Mouse (Mus musculus): ENCODE data around the gene Cmtm2a. TPM values are rescaled to one million over a fixed set of nuclear protein-coding genes. Genes with fewer than 3 reads are reported as not detected.
"Not testable (repeated sequence)": the region's sequence is repeated elsewhere in the genome, so short reads cannot be mapped to it uniquely, and the experiment has no call there.

Gene Cmtm2a
- 4.7 TPM in 1 of 3 replicates, not detected in the others for total RNA-seq (2017)

DNA sequence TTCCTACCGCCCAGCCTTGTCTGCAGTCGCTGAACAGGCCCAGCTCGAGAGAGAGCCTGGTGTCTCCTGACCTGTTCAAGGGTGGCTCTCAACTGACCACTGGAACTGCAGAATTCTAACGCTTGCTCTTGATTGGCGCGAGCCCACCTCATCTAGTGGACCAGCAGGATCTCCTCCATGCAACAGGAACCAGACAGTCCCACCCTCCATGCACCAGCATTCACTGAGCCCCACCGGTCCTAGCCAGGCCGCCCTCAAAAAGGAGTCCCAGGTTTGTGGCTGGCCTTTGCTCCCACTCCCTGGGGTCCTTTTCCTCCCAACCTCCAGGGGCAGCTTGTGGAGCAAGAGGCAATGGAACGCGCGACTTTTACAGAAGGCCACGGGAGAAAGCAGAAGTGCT, at the start of gene Cmtm2a:
TSS of gene Cmtm2a (minus strand) at position 101 of the 400 bp plus-strand sequence.
- not testable (repeated sequence) for ATAC-seq (replicated peaks; ENCODE audit: insufficient number of reproducible peaks, low FRiP score, low TSS enrichment, poor library complexity, severe bottlenecking)

DNA sequence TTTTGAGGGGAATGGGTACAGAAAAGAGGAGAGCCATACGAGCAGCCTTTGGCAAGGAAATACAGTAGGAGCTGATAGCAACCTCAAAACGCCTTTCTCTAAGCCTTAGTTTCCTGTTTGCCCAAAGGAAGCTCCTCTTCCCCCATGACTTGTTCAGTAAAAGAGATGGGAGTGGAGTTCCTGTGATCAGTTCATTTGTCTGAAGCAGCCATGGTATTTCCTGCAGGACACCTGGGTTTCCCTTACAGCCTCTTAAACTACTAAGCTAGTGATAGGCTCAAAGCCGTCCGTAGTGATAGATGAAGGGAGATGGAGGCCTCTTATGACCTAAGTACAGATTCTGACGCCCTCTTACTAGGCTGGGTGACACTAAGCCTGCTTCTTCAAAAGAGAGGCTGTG, 49.4 kb upstream of the Cmtm2a start:
- ATAC-seq (replicated peaks; ENCODE audit: insufficient number of reproducible peaks, low FRiP score, low TSS enrichment, poor library complexity, severe bottlenecking) = no peak

DNA sequence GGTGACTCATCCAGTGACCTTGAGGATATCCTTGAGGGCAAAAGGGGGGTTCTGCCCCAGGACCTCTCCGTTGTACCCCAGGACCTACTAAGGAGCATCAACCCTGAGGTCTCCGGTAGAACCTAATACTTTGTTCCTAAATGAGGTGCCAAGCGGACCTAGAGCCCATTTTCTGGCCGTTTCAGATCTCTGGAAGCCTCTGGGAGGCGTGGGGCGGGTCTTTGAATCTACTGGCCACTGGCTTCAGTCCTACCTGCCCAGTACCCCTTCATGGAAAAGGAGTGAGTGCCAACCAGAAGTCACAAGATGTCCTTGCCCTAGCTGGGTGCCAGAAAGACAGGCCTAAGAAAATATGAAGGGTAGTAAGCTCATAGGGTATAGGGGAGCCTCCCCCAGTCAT, 48.7 kb upstream of the Cmtm2a start:
- no peak for ATAC-seq (replicated peaks; ENCODE audit: insufficient number of reproducible peaks, low FRiP score, low TSS enrichment, poor library complexity, severe bottlenecking)

DNA sequence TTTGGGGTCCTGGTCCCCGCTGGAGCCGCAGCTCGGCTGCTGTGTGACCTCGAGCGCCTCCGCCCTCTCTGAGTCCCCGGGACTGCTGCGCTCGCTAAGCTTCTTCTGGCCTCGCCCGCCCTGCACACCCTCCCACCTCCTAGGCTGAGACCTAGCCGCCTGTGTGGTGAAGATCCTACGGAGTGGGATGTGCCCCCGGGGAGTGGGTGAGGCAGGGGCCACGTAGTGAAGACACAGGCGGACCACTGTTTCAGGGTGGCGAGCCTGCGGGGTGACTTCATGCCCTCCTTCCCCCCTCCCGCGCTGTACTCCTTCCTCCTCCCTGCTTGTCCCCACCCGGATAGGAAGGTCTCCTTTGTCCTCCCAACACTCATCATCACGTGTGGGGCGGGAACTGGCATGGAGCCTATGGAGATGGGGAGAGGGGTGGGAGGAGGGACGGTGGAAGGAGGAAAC, 48.2 kb upstream of the Cmtm2a start:
- ATAC-seq (replicated peaks; ENCODE audit: insufficient number of reproducible peaks, low FRiP score, low TSS enrichment, poor library complexity, severe bottlenecking) = peak; percentile 24; the same call in 1 of the 2 replicates

DNA sequence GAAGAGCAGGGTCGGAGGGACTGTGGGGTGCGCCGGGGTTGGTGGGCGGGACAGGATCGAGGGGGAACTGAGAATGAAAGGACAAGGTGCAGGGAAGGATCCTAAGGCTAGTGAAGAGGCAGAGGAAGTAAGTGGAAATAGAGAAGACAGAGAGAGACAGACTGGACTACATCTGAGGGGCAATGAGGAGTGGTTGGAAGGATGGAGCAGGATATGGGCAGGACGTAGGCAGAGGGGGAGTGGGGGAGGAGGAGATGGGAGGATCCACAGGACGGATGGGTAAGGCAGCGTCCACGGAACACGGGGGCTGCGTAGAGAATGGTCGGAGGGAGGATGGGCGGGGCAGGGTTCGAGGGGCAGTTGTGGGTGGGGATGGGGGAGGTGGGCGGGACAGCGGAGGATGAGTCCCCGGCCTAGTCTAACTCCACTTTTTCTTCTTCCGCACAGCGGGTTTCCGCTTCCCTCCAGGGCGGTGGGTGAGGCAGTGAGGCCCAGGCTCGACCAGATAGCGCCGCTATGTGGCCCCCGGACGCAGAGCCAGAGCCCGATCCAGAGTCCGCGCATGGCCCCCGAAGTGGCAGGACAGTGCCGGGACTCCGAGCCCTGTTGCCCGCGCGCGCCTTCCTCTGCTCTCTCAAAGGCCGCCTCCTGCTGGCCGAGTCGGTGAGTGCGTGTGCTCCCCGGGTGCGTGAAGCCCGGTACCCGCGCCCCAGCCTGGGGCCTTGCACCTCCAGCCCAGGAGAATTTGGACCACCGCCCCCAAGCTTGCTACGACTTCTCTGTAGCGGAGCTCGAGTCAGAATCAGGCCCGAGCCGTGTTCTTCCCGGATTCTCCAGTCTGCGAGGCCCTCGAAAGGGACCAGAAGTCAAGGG, 47.5 kb upstream of the Cmtm2a start:
- peak; percentile 65 for ATAC-seq (replicated peaks; ENCODE audit: insufficient number of reproducible peaks, low FRiP score, low TSS enrichment, poor library complexity, severe bottlenecking)

DNA sequence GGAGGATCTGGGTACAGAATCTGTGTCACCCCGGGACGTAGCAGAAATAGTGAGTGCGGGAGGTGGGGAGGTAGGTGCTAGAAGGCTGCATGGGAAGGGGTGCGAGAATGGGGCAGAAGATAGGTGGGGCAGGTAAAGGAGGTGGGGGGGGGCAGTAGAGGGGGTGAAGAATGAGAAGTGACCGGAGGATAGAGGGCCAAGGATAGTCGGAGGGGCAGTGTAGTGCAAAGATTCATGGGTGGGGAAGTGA, 46.9 kb upstream of the Cmtm2a start:
- ATAC-seq (replicated peaks; ENCODE audit: insufficient number of reproducible peaks, low FRiP score, low TSS enrichment, poor library complexity, severe bottlenecking) = no peak

DNA sequence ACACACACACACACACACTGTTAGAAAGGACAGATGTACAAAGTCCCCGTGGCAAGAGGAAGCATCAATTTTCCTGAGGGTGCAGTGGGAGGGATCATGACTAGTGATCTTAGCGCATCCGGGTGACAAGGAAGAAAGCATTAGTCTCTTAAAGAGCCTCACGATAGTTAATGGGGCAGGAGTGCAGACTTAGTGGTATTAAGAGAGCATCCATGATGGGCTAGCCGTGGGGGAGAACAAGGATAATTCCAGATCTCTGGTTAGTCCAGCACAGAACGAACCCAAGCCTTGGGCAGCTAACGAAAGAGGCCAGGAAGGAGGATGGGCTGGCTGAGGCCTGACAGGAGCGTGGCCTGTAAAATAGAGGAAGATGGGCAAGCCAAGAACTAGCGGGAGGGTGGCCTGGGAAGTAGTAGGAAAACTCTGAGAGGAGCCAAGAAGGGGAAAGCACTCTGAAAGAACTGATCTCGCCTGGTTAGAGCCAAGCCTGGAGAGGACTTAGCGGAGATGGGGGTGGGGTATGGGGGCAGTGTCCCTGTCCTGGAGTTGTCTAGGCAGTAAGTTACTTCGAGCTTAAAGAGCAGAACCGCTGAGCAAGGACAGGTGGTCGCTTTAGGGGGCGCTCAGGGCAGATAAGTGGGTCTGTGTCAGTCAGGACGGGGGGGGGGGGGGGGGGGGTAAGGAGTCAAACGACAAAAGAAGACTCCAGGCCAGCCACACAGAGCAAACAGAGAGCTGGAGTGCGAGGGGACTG, 46.4 kb upstream of the Cmtm2a start, which contains the start of gene Cmtm3:
TSS of gene Cmtm3 (plus strand) at position 182 of the 754 bp plus-strand sequence.
- ATAC-seq (replicated peaks; ENCODE audit: insufficient number of reproducible peaks, low FRiP score, low TSS enrichment, poor library complexity, severe bottlenecking) = no peak

DNA sequence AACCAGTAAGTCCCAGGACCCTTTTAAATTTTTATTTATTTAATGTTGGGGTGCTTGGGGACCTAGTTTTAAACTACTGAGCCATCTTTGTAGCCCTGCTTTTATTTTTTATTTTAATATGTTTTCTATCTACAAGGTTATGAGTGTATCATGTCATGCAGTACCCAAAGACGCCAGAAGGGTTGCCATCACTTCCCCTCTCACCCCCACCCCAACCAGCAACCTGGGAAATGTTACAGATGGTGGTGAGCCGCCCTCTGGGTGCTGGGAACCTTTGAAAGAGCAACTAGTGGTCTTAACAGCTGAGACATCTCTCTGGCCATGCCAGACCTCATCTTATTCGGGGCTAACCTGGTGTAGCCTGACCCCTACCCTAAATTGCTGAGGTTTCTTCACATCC, 44.9 kb upstream of the Cmtm2a start:
- ATAC-seq (replicated peaks; ENCODE audit: insufficient number of reproducible peaks, low FRiP score, low TSS enrichment, poor library complexity, severe bottlenecking) = no peak

DNA sequence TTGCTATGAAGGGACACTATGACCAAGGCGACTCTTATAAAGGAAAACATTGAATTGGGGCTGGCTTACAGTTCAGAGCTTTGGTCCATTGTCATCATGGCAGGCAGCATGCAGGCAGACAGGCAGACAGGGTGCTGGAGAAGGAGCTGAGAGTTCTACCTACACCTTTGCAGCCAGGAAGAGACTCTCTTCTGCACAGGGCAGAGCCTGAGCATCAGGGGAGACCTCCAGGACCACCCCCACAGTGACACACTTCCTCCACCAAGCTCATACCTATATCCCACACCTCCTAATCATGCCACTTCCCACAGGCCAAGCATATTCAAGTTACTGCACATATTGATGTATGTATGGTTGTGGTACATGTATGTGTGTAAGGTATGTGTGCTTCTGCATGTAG, 43.8 kb upstream of the Cmtm2a start:
- no peak for ATAC-seq (replicated peaks; ENCODE audit: insufficient number of reproducible peaks, low FRiP score, low TSS enrichment, poor library complexity, severe bottlenecking)

DNA sequence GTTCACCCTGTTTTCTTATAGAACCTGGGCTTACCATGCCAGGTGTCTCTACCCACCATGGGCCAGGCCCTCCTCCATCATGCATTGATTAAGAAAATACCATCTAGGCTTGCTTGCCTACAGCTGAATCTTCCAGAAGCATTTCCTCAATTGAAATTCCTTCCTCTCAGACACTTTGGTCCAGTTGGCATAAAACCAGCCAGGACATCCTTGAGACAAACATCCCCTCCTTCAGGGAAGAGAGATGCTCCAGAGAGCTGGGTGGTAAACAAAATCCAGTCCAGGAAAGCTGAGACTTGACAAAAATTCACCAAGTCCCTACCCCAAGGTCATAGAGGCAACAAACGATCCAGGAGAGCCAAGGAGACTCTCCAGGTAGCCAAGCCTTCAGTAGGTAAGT, 41.2 kb upstream of the Cmtm2a start:
- ATAC-seq (replicated peaks; ENCODE audit: insufficient number of reproducible peaks, low FRiP score, low TSS enrichment, poor library complexity, severe bottlenecking) = no peak

DNA sequence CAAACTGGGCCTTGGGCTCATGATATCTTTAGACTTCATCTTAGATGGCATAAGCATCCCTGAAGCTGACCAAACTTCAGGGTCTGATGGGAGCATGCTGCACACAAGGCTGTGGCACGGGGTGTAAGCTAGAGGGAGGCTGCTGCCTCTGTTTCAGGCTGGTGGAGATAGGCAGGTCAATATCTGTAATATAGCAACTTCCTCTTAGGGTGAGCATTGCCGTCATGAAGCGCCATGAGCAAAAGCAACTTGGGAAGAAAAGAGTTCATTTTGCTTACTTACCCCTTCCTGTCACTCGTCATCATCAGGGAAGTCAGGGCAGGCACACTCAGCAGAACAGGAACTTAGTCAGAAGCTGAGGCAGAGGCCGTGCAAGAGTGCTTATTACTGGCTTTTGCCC, 40.8 kb upstream of the Cmtm2a start:
- peak; percentile 69 for ATAC-seq (replicated peaks; ENCODE audit: insufficient number of reproducible peaks, low FRiP score, low TSS enrichment, poor library complexity, severe bottlenecking)

DNA sequence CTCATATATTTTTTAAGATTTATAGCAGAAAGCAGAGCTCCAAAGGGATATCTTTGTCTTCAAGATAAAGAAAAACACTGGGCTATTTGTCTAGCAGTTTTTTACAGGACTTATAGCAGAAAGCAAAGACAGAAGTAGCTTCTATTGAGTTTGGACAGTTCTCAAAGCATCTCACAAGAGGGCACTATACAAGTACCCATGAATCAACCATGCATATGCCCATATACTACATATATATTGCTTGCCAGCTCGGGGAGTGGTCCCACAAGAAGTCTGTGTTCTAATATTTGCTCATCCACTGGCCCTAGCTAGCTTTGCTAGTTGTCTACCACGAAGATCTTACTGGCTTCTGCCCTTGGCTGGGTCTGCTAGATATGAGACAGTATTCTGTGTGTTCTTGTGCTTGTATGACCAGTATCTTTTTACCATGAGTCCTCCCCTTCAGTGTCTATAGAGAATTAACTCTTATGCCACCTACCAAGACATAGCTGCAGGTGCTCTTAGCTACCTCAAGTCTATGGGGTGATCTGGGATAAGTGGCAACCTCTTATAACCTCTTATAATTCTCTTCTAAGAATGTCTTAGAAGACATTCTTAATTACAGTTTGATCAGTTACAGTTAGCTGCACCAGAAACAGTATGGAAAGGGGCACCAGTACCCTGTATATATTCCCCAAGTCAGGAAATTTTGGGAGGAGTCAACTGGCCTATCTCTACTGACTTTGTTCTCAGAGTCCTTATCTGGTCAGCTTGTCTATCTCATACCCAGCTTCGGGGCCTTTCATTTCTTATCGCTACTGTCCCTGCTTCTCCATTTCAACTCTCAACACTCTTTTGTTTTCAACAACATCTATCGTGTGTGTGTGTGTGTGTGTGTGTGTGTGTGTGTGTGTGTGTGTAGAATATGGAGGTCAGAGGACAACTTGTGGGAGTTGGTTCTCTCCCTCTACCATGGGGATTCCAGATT, 40.0 kb upstream of the Cmtm2a start:
- no peak for ATAC-seq (replicated peaks; ENCODE audit: insufficient number of reproducible peaks, low FRiP score, low TSS enrichment, poor library complexity, severe bottlenecking)

DNA sequence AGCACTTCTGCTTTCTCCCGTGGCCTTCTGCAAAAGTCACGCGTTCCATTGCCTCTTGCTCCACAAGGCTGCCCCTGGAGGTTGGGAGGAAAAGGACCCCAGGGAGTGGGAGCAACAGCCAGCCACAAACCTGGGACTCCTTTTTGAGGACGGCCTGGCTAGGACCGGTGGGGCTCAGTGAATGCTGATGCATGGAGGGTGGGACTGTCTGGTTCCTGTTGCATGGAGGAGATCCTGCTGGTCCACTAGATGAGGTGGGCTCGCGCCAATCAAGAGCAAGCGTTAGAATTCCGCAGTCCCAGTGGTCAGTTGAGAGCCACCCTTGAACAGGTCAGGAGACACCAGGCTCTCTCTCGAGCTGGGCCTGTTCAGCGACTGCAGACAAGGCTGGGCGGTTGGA, 28.9 kb upstream of the Cmtm2a start, which contains the start of gene Cmtm2b:
TSS of gene Cmtm2b (plus strand) at position 301 of the 400 bp plus-strand sequence.
- not testable (repeated sequence) for ATAC-seq (replicated peaks; ENCODE audit: insufficient number of reproducible peaks, low FRiP score, low TSS enrichment, poor library complexity, severe bottlenecking)

DNA sequence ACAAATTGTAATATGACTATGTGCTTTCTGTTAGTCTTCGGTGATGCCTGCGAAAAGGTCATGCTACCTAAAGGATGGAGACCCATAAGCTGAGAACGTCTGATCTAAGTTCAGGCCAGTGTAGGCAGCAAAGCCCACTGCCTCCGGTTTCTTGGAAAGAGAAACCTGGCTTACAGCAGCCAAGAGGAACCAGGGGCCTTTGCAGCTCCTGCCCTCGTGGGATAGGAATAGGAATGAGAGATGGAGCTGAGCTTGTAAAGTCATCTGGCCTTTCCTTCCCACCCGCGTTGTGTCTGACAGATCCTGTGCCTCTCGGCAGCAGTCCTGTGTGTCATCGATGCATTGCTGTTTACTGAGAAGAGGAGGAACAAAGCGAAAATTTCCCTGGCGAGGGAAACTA, 28.3 kb upstream of the Cmtm2a start, which contains the start of gene Gm11020:
TSS of gene Gm11020 (plus strand) at position 301 of the 400 bp plus-strand sequence.
- ATAC-seq (replicated peaks; ENCODE audit: insufficient number of reproducible peaks, low FRiP score, low TSS enrichment, poor library complexity, severe bottlenecking) = not testable (repeated sequence)

DNA sequence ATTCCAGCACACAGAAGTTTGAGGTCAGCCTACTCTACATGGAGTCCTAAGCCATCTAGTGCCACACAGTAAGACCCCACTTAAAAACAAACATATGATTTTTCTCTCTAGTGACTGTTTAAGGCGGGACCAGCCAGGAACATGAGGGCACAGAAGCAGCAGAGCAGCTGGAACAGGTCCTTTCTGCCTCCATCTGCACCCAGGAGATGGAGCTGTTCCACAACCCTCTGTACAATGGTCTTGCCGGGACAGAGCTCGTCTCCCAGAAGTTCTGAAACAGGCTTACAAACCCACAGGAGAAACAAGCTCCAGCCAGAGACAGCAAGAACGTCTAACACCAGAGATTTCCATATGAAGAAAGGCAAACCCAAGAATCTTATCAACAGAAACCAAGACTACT, 20.3 kb upstream of the Cmtm2a start:
- ATAC-seq (replicated peaks; ENCODE audit: insufficient number of reproducible peaks, low FRiP score, low TSS enrichment, poor library complexity, severe bottlenecking) = no peak

DNA sequence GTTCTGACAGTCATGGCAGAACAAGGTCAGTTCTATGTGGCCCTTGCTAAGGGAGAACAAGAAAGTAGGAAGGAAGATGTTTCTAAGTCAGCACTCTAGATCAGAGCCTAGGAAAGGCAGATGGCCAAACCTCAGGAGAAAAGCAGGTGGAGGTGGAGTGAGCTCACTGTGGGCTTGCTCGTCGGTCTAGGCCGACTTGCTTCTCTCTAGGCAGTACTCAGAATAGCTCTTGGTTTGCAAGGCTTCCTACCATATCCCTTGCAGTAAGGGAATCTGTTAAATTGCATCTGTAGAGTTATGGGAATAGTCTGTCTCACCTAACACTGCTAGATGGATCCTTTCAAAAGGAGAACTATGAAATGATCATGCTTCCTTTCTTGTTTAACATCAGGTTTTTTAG, 19.0 kb upstream of the Cmtm2a start:
- ATAC-seq (replicated peaks; ENCODE audit: insufficient number of reproducible peaks, low FRiP score, low TSS enrichment, poor library complexity, severe bottlenecking) = not testable (repeated sequence)

DNA sequence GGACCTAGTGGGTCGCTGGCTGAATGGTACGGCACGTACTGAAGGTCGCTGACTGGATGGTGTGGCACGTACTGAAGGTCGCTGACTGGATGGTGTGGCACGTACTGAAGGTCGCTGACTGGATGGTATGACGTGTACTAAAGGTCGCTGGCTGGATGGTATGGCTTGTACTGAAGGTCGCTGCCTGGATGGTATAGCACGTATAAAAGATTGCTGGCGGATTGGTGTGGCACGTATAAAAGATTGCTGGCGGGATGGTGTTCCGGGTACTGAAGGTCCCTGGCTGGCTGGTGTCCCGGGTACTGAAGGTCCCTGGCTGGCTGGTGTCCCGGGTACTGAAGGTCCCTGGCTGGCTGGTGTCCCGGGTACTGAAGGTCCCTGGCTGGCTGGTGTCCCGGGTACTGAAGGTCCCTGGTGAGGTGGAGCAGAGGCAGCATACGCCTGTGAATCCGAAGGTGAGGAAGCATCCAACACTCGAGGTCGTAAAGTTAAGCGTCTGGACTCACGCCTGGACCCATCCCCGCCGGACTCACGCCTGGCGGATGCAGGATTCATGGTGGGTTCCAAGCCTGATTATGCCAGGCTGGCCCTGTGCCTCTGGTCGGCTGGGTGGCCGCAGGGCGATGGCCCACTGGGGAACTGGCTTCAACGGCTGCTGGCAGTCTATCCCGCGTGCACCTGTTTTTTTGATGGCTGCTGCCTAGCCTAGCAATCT, 16.6 kb upstream of the Cmtm2a start, which contains the start of the genes Gm45711 and Cmtm1:
TSS of gene Gm45711 (minus strand) at position 641 of the 715 bp plus-strand sequence.
TSS of gene Cmtm1 (minus strand) at position 705 of the 715 bp plus-strand sequence.
- ATAC-seq (replicated peaks; ENCODE audit: insufficient number of reproducible peaks, low FRiP score, low TSS enrichment, poor library complexity, severe bottlenecking) = not testable (repeated sequence)

DNA sequence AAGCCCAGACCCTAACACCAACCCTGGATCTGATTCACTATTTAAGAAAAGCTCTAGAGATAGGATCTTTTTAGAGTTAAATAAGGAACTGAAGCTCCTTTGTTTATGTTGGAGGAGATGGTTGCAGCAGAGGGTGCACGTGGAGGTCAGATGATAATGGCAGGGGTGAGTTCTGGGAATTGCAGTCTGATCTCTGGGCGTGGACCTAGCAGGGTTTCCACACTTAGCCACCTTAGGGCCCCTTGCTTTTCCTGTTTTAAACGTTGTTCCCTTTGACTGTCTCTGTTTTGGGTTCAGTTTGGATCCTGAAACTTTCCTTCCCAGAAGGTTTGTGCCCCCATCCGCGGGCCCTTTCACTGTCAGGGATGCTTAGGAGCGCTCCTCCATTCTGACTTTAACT, 15.4 kb upstream of the Cmtm2a start:
- ATAC-seq (replicated peaks; ENCODE audit: insufficient number of reproducible peaks, low FRiP score, low TSS enrichment, poor library complexity, severe bottlenecking) = not testable (repeated sequence)
